Mouse (Mus musculus): ENCODE data around the gene Exoc4. TPM values are rescaled to one million over a fixed set of nuclear protein-coding genes. Genes with fewer than 3 reads are reported as not detected.
A peak's percentile ranks its signal among the peaks of the same experiment; 100 is the strongest.

Exoc4 gene
- polyA plus RNA-seq, 1 experiment from 2014 or later = 36.7 TPM

DNA sequence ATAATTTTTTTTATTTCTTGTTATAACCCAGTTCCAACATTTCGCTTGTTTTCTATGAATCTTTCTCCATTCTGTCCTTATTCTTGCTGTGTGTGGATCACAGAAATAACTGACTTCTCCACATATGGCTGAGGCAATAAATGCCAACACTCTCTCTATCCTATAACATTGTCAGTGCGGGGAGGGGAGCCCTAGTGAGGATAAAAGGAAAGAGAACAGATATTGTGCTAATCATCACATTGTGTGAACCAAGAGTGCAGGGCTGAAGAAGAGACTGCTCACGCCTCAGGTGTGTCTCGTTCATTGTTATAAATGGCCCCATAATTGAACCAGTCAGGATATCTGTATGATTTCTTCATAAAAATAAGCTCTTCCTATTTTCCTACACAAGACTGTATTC, 665.1 kb downstream of the Exoc4 start:
- H3K9ac ChIP-seq = no peak overlapping the region
- H3K4me2 ChIP-seq = no peak overlapping the region
- no peak overlapping the region for H3K27ac ChIP-seq
- no peaks in the 10 kb centered on the region for H3K9me3 ChIP-seq
- no peak for ATAC-seq (ENCODE audit: insufficient number of reproducible peaks, insufficient read depth, low FRiP score, low TSS enrichment, low read depth)
- no peaks in the 10 kb centered on the region for H3K36me3 ChIP-seq
- WGBS = 88% methylated on average over 4 of the region's 4 CpGs
- H3K4me1 ChIP-seq = no peaks in the 10 kb centered on the region
- no peak overlapping the region for H3K4me3 ChIP-seq
- H3K27me3 ChIP-seq = no peaks in the 10 kb centered on the region

- ATAC-seq (ENCODE audit: insufficient number of reproducible peaks, insufficient read depth, low FRiP score, low TSS enrichment, low read depth) = no peak
- Histone ChIP-seq H3K27me3 (no peaks in the 10 kb centered on the region), H3K9ac (no peak overlapping the region), H3K36me3 (peaks cover 3% of the 10 kb centered on the region; the same call in 1 of the 2 replicates), H3K27ac (no peak overlapping the region), H3K4me2 (no peak overlapping the region), H3K9me3 (no peaks in the 10 kb centered on the region), H3K4me1 (no peaks in the 10 kb centered on the region), H3K4me3 (no peak overlapping the region)
- 81% methylated on average over 2 of the region's 2 CpGs for WGBS
These were observed 674.7 kb downstream of the Exoc4 start for GRCm38 (mm10) chr6:33923571-33923970.

GRCm38 (mm10) chr6:33924888-33925287, 676.0 kb downstream of the Exoc4 start:
- no peak for ATAC-seq (ENCODE audit: insufficient number of reproducible peaks, insufficient read depth, low FRiP score, low TSS enrichment, low read depth)
- Histone ChIP-seq H3K9me3 (no peaks in the 10 kb centered on the region), H3K36me3 (peaks cover 3% of the 10 kb centered on the region; the same call in 1 of the 2 replicates), H3K4me2 (no peak overlapping the region), H3K4me1 (peaks cover 7% of the 10 kb centered on the region; the same call in 1 of the 2 replicates), H3K27ac (no peak overlapping the region), H3K9ac (no peak overlapping the region), H3K27me3 (no peaks in the 10 kb centered on the region), H3K4me3 (no peak overlapping the region)
- 88% methylated on average over 4 of the region's 4 CpGs for WGBS

- H3K4me2 ChIP-seq = no peak overlapping the region
- H3K27ac ChIP-seq = no peak overlapping the region
- ATAC-seq (ENCODE audit: insufficient number of reproducible peaks, insufficient read depth, low FRiP score, low TSS enrichment, low read depth) = 0 out of 2 replicates have a peak, but pooled peaks have one; percentile 37
- no peak overlapping the region for H3K9ac ChIP-seq
- no peaks in the 10 kb centered on the region for H3K9me3 ChIP-seq
- H3K4me3 ChIP-seq = no peak overlapping the region
- H3K27me3 ChIP-seq = no peaks in the 10 kb centered on the region
- H3K4me1 ChIP-seq = peaks cover 7% of the 10 kb centered on the region; the same call in 1 of the 2 replicates
- 24% methylated on average over 13 of the region's 13 CpGs for WGBS
- H3K36me3 ChIP-seq = no peaks in the 10 kb centered on the region
These were observed 680.6 kb downstream of the Exoc4 start for GRCm38 (mm10) chr6:33929342-33930086.

DNA sequence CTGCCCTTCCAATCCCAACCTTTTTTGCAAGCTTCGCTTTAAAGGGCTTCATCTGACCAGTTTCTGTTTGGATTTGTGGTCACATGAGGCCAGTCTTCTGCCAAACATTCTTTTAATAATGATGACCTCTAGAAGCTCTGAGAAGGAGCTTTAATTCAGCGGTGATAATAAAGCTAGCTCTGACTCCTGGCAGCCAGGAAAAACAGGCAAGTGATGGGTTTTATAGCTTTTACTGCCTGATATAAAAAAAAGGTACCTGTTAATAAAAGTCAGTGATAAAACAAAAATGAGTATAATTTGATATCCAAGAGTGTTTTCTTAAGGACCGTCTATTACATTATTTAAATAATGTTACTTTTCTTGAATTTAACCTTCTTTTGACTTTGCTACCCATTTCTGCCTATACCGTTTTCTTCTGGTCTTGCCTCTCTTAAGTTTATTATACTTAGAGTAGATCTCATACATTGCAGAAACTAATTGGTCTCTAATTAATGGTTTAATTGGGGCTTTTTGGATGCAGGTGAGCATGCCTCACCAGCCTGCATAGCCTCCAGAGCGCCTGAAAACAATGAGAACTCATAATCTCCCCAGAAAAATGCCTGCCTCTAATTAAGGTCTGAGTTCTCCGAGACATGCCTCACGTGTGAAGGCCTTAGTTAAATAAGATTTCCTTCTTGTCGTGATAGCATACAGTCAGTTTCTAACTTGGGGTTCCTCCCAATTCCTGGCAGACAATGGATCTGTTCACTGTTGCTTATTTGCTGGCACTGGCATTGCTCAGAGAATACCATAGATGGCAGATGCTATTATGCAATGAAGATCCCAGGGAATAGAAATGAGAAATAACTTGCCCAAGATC, 681.4 kb downstream of the Exoc4 start:
- no peak overlapping the region for H3K4me2 ChIP-seq
- H3K27ac ChIP-seq = no peak overlapping the region
- H3K4me3 ChIP-seq = no peak overlapping the region
- H3K27me3 ChIP-seq = no peaks in the 10 kb centered on the region
- peaks cover 7% of the 10 kb centered on the region; the same call in 1 of the 2 replicates for H3K4me1 ChIP-seq
- no peak for ATAC-seq (ENCODE audit: insufficient number of reproducible peaks, insufficient read depth, low FRiP score, low TSS enrichment, low read depth)
- no peaks in the 10 kb centered on the region for H3K36me3 ChIP-seq
- WGBS = 70% methylated on average over 8 of the region's 8 CpGs
- no peak overlapping the region for H3K9ac ChIP-seq
- no peaks in the 10 kb centered on the region for H3K9me3 ChIP-seq

DNA sequence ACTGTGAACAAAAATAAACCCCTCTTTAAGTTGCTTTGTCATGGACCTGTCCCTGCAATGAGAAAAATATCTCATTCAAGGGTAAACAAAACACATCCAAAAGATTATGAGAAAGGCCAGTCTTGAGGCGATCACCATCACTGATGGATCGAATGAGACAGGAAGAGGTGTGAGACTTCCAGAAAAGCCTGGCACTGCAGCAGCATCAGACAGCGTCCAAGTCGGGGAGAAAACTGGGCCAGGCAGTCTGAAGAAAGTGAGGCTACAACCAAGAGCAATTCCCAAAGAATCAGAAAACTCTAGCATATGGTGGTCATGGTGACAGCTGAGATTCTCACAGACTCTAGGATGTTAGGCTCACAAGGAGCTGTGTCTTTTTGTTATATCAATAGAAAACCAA, 689.0 kb downstream of the Exoc4 start:
- 0 out of 2 replicates have a peak, but pooled peaks cover 8% of the 10 kb centered on the region for H3K4me1 ChIP-seq
- H3K9ac ChIP-seq = no peak overlapping the region
- ATAC-seq (ENCODE audit: insufficient number of reproducible peaks, insufficient read depth, low FRiP score, low TSS enrichment, low read depth) = no peak
- 93% methylated on average over 4 of the region's 4 CpGs for WGBS
- no peaks in the 10 kb centered on the region for H3K27me3 ChIP-seq
- H3K9me3 ChIP-seq = no peaks in the 10 kb centered on the region
- H3K4me2 ChIP-seq = no peak overlapping the region
- H3K36me3 ChIP-seq = no peaks in the 10 kb centered on the region
- H3K27ac ChIP-seq = no peak overlapping the region
- H3K4me3 ChIP-seq = no peak overlapping the region

DNA sequence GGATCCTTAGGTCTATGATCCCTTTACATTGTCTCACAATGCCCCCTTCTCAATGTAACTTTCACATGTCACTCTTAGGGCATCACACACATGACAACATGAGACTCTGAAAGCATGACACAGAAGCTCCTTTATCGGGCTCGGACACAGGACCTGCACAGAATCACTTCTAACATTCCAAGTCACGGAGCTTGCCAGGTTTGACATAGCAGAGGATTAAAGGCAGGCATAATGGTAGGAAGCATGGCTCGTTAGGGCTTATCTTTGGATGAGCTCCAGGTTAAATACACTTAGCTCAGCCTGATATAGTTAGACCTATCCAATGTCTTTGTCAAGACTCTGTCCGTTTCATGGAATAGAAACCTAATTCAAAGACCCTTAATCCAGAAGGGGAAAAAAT, 690.3 kb downstream of the Exoc4 start:
- ATAC-seq (ENCODE audit: insufficient number of reproducible peaks, insufficient read depth, low FRiP score, low TSS enrichment, low read depth) = no peak

GRCm38 (mm10) chr6:33946911-33947489, 698.1 kb downstream of the Exoc4 start:
- 76% methylated on average over 2 of the region's 2 CpGs for WGBS
- Histone ChIP-seq H3K9ac (no peak overlapping the region), H3K9me3 (no peaks in the 10 kb centered on the region), H3K4me3 (no peak overlapping the region), H3K4me2 (no peak overlapping the region), H3K27me3 (no peaks in the 10 kb centered on the region), H3K4me1 (no peaks in the 10 kb centered on the region), H3K36me3 (no peaks in the 10 kb centered on the region), H3K27ac (no peak overlapping the region)
- no peak for ATAC-seq (ENCODE audit: insufficient number of reproducible peaks, insufficient read depth, low FRiP score, low TSS enrichment, low read depth)

More for the DNA sequence above, 690.3 kb downstream of the Exoc4 start:
- no peak overlapping the region for H3K4me3 ChIP-seq
- no peaks in the 10 kb centered on the region for H3K36me3 ChIP-seq
- H3K4me1 ChIP-seq = 0 out of 2 replicates have a peak, but pooled peaks cover 8% of the 10 kb centered on the region
- no peak overlapping the region for H3K4me2 ChIP-seq
- WGBS = 45% methylated on average over 5 of the region's 5 CpGs
- H3K9me3 ChIP-seq = no peaks in the 10 kb centered on the region
- no peak overlapping the region for H3K9ac ChIP-seq
- no peaks in the 10 kb centered on the region for H3K27me3 ChIP-seq
- H3K27ac ChIP-seq = no peak overlapping the region

GRCm38 (mm10) chr6:33950113-33950512, 701.2 kb downstream of the Exoc4 start:
- no peak overlapping the region for H3K9ac ChIP-seq
- no peaks in the 10 kb centered on the region for H3K9me3 ChIP-seq
- no peaks in the 10 kb centered on the region for H3K27me3 ChIP-seq
- H3K27ac ChIP-seq = no peak overlapping the region
- 96% methylated on average over 2 of the region's 2 CpGs for WGBS
- no peaks in the 10 kb centered on the region for H3K4me1 ChIP-seq
- ATAC-seq (ENCODE audit: insufficient number of reproducible peaks, insufficient read depth, low FRiP score, low TSS enrichment, low read depth) = no peak
- no peaks in the 10 kb centered on the region for H3K36me3 ChIP-seq
- H3K4me3 ChIP-seq = no peak overlapping the region
- no peak overlapping the region for H3K4me2 ChIP-seq

DNA sequence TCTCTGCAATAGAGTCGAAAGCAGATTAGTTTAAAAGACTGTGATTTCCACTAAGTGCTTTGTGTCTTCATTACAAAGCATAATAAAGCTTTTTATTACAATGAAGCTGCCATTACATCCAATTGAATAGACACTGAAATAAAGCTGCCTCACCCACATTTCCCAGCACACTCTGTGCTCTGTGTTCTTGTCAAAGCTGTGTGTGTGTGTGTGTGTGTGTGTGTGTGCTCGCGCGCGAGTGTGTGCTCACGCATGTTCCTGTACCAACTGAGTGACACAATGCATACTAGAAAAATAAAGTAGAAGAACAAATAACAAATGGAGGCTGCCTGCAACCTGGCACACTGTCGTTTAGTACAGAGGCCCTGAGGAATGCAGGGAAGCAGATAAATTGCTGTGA, 706.6 kb downstream of the Exoc4 start:
- no peak for ATAC-seq (ENCODE audit: insufficient number of reproducible peaks, insufficient read depth, low FRiP score, low TSS enrichment, low read depth)
- WGBS = 85% methylated on average over 7 of the region's 7 CpGs

GRCm38 (mm10) chr6:33958281-33958680, 709.4 kb downstream of the Exoc4 start:
- Histone ChIP-seq H3K4me2 (no peak overlapping the region), H3K9ac (no peak overlapping the region), H3K9me3 (no peaks in the 10 kb centered on the region), H3K27me3 (no peaks in the 10 kb centered on the region), H3K4me3 (no peak overlapping the region), H3K36me3 (no peaks in the 10 kb centered on the region), H3K27ac (no peak overlapping the region), H3K4me1 (peaks cover 3% of the 10 kb centered on the region; the same call in 1 of the 2 replicates)
- no peak for ATAC-seq (ENCODE audit: insufficient number of reproducible peaks, insufficient read depth, low FRiP score, low TSS enrichment, low read depth)
- WGBS = 76% methylated on average over 3 of the region's 3 CpGs

More for the DNA sequence above, 706.6 kb downstream of the Exoc4 start:
- no peaks in the 10 kb centered on the region for H3K36me3 ChIP-seq
- H3K9ac ChIP-seq = no peak overlapping the region
- peaks cover 3% of the 10 kb centered on the region; the same call in 1 of the 2 replicates for H3K4me1 ChIP-seq
- H3K4me2 ChIP-seq = no peak overlapping the region
- H3K4me3 ChIP-seq = no peak overlapping the region
- no peaks in the 10 kb centered on the region for H3K9me3 ChIP-seq
- no peaks in the 10 kb centered on the region for H3K27me3 ChIP-seq
- no peak overlapping the region for H3K27ac ChIP-seq

Data from embryonic facial prominence, embryonic 13.5 days (tissue).